Mouse (Mus musculus) gastrocnemius, postnatal 25 days (tissue): ENCODE results near the gene Tcf7l1. TPM values are rescaled to one million over a fixed set of nuclear protein-coding genes. Genes with fewer than 3 reads are reported as not detected.

Source experiments
- DNase-seq: peaks from one replicate; pipeline ENCODE4 v3.0.0; 2022
- total RNA-seq, 2 experiments: library from RNA; stranded (reverse); gene quantifications; 1 replicate in 1 of 2; 2 replicates in 1 of 2; pipeline ENCODE4 v1.2.3; 2021

Gene Tcf7l1
- total RNA-seq, 2 experiments from 2014 or later, result 4.8 to 5.8 TPM

DNA sequence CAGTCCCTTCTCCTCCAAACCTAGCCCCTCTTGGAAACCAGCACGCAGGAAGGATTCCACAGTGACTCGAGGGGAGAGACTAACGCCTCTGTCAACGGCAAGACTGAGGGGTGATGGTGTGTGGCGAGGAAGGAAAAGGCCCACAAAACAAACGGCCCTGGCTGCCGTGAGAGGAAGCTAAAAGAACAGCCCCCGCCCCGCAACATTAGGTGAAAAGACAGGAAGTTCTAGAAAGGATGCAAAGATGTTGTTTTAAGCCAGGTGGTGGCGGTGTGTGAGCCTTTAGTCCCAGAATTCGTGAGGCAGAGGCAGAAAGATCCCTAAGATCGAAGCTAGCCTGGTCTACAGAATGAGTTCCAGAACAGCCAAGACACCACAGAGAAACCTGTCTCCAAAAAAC is 43.3 kb downstream of the Tcf7l1 start:
- no peak for DNase-seq

DNA sequence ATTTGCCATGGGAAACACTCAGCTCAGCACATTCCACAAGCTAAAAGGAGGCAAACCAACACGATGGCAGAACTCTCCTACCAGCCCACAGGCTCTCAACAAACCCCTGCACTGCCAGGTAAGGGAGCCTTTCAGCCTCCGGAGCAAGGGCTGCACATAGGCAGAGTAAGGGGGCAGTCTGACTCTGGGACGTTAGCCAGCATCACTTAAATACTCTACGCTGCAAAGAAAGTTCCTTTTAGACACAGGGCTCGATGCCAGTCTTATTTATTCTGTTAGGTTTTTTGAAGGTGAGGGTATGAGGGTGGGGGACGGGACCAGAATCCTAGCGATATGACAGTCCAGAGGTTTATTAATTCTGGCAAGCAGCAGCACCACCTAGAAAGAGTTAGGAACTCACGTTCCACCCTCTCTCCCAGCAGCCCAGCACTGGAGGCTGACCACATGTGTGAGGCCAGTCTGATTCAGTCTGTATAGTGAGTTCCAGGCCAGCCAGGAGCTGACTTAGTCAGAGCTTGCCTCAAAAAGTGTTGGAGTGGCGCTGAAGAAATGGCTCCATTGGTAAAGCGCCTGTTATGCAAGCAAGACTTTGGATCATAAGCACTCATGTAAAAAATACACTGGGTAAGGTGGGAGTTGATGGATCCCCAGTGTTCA is 44.8 kb downstream of the Tcf7l1 start:
- DNase-seq, result no peak

DNA sequence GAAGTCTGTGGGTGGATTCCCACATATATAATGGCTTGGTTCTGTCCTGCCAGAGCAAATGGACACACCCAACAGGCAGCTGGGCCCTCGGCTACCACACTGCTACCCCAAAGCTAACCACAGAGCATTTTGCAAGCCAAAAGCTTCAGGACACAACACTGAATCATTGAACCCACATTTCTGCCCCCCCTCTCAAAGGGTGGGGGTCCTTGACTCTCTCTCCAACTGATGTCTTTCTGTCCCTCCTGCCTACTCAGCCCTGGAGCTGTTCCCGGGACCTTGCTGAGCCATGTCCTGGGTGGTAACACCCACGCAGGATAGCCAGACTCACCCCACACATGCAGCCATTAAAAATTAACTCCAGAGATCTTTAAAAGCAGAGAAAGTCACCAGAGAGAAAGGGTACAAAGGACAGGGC is 45.4 kb downstream of the Tcf7l1 start:
- DNase-seq, result no peak

DNA sequence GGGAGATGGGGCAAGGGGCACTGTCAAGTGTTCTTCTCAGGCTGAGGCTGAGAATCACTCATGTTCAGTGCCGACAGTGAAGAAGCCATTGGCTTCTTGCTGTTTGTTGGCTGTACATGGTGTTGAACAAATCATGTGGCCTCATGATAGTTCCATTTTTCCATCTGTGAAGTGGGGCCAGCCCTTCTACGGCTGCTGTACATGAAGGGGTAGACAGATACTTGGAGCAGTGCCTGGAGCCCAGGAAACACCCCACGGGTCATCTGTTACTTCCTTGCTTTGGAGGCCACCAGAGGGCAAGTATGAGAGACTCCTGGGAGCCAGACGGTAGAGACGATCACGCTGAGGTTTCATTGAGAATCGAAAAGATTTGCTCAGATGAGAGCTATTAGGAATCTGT is 46.7 kb downstream of the Tcf7l1 start:
- DNase-seq, result no peak

DNA sequence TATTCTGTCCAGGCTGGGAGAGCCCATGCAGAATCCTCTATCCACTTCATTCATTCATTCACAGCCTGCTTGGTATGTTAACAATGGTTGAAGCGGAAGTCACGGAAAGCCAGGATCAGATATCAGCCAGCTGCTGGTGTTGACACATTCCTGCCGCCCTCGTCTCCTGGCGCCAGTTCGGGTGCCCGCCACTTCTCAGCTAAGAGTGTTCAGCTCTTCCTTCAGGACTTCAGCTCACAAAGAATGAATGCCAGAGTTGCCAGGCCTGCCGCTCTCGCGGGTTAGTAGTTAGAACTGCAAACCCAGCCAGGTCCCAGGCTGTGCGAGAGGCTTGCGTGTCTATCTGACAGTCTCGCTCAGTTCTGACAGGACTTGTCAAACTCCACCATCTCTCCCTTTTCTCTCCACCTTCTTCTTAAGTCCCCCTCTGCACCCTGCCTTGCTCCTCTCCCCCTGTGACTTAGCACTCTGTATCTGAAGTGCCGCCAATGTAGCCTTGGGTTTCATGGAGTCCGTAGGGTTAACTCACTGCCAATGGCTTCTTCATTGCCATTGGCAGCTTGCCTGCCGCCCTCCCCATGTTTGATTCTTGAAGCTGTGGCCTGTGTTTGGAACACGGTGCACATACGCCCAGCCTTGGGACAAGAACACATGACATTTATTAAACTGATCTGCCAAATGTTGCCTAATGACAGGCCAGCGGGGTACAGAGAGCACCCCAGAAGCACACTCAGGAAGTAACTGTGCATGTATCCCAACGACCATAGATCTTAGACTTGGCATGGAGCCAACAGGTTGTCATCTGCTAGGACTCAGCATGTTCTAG is 48.2 kb downstream of the Tcf7l1 start:
- peak; percentile 28 for DNase-seq

DNA sequence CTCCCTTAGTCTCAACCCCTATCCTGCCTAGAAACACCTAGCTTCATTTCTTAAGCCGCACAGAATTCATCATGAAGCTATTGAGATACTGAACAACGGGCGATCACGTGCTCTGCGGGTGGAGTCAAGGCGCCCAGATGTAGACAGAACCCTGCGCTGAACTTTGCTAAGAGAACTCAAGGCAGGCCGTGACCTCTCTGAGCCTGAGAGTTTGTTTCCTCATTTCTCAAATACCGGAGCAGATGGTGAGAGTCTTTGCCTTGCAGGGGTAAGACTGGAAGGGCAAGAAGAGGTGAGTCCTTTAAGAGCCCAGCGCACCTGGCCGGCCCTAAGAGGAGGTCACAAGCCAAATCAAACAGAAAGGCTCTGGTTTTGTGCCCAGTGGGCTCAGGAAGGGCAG is 52.2 kb downstream of the Tcf7l1 start:
- DNase-seq, result no peak

DNA sequence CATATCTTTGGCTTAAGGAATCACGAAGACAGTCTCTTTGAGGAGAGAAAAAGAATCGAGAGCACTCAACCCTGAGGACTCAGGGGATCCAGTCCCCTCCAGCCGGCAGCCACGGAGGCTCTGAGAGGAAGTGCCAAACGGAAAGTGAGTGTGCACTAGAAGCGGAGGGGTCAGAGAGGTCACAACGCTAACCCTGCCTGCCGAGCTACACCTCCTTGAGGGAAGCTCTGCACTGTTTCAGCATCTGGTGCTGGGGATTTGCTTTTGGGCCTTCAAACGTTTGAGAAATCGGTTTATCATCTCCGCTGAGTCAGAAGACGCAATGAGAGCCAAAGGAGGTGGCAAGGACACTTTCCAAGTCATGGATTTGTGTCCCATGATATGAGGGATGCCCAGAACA is 53.8 kb downstream of the Tcf7l1 start:
- DNase-seq, result no peak

DNA sequence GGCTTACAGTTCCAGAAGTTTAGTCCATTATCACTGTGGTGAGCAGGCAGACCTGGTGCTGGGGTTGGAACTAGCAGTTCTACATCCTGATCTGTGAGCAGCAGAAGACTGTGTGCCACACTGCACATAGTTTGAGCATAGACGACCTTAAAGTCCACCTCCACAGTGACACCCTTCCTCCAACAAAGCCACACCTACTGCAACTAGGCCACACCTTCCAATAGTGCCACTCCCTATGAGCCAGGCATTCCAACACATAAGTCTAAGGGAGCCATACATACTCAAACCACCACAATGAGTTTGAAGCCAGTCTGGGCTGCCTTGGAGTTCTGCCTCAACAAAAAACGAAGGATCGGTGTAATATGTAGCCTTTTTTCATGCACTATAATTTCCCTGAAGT is 55.7 kb downstream of the Tcf7l1 start:
- no peak for DNase-seq

DNA sequence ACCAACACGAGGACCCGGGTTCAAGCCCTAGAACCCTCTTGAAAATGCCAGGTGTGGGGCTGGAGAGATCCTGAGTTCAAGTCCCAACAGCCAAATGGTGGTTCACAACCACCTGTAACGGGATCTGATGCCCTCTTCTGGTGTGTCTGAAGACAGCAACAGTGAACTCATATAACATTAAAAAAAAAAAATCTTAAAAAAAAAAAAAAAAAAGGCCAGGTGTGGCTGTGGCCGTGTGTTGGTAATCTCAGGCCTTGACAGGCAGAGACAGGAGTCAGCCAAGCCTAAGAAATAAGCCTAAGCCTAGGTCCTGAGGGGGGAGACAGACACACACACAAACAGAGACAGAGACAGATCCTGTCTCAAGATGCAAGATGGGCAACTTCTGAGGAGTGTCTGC is 56.9 kb downstream of the Tcf7l1 start:
- no peak for DNase-seq

DNA sequence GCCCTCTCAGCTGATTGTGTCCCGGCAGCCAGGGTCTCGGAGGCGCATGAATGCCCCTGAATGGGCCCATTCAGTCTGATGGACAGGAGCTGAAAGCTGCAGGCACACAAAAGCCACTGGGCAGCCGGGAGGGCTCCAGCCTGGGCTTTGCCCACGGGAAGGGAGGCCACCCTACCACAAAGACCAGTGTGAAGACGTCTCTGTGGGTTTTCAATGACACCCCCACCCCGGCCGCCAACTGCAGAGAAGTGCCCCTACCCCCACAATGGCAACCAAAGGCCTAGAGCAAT is 58.5 kb downstream of the Tcf7l1 start:
- no peak for DNase-seq

DNA sequence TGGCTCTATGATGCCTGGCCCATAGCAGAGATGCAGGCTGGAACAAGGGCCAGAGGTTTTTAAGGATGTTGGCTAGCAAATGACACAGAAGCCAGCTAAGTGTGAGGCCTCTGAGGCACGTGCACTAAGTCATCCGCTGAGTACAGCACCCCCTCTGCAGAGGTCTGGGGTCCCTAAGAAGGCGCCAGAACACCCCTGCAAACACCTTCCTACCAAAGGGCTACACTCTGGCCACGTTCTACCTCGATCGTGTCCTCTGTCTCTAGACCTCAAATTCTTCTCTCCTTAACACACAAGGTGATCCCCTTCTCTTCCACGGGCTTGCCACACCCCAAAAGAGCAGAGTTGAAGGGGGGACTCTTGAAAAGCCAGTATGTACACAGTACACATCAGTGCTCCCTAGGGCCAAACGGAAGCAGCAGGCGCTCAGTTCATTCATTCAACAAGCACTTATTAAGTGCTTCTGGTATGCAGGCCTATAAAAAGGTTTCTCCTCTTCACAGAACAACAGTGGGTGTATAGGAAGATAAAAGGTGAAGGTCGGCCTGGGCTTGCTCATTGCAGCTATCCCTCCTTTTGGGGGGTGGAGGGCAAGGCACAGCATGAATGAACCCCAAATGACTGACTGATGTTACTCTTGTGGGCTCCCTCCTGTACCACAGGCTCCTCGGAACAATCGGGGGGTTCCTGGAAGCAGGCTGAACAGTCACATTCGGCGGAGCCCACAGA is 59.1 kb downstream of the Tcf7l1 start:
- DNase-seq, result no peak

DNA sequence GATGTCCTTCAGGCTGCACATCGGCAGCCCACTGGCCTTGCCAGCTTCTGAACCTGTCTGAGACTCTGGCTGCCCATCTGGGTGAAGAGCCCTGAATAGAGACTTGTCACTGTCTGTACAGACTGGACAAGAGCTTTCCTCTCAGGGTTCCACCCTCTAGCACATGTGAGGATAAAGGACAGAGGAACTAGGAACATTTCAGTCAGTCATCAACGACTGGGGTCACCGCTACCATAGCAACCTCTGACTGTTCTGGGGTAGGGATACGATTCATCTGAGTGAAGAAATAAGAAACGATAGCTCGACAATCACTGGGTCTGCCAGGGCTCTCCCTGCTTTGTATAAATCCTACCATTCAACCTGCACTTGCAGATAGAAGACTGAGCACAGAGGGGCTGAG is 61.2 kb downstream of the Tcf7l1 start:
- DNase-seq, result no peak

DNA sequence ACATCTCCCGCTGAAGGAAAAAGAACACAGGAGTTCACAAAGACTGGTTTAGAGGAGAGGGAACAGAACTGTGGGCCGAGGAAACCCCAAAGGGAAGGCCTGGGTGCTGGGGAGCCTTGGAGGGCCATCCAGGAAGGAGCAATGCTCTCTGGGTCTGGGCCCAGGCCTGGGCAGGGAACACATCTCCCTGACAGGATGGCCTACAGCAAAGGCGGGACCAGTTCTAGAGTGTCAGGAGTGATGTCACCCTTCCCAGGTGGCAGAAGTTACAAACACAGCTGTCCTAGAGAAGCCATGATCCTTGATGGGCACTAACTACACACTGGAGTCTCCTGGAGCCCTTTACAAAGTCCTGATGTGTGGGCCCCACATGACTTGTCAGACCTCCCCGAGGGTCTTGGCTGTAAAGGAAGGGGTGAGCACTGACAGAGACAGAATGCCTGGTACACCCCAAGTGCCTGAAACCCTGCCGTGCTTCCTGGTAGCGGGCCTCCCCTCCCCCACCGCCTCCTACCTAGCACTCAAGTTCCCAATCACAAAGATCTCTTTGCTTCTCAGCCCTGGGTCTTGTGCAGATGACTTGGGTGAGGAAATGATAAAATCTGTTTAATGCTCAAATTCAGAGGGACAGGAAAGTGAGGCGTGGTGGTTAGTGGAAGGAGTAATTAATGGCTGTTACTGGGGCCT is 64.4 kb downstream of the Tcf7l1 start:
- DNase-seq, result no peak

DNA sequence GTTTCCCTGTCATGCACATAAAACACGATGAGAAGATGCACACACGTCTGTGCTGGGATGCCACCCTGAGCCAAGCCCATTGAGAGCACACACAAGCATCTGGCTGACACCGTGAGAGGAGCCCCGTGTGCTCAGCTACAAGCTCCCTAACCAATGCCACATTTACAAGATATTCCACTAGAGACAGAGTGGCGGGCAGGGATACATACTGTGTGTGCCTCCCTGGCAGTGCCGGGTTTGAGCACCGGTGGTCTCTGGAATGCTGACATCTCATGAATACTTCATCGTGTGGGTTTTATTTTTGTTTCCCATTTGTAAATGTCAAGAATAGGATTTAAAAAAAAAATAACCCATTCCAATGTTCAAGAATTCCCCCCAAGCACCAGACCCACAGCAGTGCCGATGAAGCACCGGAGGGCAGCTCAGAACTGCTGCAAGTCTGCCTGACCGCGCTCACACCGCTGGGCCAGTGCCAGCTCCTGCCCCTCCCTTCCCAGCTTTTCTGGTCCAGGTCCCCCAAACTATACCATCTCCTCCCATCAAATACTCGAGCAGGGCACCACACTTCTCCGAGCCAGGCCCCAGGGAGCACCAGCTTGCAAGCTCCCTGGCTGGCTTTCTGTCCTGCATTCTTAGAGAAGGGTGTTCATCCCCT is 65.2 kb downstream of the Tcf7l1 start:
- no peak for DNase-seq

DNA sequence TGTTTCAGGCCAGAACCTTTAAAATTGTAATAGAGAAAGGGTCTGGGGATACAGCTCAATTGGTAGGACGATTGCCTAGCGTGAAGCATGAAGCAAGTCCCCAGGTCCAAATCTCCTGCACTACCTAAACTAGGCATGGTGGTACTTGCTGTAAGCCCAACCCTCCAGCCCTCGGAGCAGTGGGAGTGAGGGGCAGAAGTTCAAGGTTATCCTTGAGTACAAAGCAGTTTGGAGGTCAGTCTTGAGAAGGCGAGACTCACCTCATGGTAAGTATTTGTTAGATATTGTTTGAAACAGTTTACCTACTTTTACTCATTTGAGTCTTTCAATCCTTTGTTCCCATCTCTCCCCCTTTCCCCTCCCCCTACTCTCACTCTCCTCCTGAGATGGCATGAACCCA is 65.9 kb downstream of the Tcf7l1 start:
- no peak for DNase-seq

DNA sequence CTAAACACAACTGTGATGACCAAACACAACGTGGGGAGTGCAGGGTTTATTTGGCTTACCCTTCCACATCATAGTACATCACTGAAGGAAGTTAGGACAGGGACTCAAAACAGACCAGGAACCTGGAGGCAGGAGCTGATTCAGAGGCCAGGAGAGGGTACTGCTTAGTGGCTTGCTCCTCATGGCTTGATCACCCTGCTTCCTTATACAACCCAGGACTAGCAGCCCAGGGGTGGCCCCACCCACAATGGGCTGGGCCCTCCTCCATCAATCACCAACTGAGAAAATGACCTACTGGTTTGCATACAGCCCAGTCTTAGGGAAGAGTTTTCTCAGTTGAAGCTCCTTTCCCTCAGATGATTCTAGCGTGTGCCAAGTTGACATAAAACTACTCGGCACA is 68.2 kb downstream of the Tcf7l1 start:
- no peak for DNase-seq

DNA sequence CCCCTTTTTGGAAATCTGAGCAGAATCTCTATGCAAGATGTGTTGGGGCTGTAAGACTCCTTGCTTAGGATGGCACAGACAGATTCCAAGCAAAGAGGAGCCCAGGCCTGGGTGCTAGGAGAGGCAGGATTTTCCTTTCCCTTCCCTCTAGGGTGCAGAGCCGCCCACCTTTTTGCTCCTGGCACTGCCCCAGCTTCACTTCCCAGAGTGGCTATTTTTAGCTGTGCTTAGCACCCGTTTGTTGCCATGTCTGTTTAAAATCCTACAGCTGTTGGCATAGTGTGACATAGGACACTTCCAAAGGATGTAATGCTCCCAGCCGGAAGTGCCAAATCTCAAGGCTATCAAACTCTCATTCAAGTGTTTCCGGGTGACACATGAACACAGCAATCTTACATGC is 74.3 kb downstream of the Tcf7l1 start:
- DNase-seq, result no peak

DNA sequence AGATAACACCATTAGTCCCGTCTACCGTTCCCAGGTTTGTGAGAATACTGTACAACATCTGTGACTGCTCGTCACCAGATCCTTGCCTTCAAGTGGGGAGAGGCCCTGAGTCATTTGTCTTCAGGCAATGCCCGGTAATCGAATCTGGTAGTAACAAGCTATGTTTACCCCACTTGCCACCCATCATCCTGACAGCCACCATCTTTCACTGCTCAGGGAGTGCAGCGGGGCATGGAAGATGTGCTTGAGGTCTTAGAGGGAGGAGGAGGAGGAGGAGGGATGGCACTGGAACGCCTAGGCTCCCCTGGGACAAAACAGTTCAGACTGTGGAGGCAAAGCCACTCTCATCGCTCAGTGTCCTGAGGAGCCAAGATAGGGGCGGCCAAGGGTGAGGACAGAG is 74.8 kb downstream of the Tcf7l1 start:
- no peak for DNase-seq

DNA sequence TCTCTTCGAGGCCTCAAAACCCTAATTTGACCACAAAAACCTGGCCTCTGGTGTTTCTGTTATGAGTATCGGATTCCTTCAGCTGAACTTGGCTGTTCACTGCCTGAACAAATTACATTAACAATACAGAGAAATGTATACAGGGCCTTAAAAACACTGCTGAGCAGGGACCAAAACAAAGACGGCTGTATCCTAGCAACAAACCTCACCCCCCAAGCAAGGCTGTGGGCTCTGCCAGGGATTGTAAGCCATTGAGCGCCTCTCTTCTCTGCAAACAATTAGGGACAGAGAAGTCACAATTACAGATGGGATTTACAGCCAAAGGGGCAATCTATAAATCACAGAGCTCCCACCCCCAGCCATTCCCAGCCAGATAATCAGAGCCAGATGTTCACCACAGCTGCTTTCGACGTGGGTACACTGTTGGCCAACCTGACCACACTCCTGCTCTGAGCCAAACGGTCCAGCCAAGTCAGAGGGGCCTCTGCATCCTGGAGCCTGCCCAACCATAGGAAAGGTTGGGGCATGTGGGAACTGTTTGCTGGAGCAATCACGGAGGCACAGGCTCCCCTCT is 77.5 kb downstream of the Tcf7l1 start:
- no peak for DNase-seq

DNA sequence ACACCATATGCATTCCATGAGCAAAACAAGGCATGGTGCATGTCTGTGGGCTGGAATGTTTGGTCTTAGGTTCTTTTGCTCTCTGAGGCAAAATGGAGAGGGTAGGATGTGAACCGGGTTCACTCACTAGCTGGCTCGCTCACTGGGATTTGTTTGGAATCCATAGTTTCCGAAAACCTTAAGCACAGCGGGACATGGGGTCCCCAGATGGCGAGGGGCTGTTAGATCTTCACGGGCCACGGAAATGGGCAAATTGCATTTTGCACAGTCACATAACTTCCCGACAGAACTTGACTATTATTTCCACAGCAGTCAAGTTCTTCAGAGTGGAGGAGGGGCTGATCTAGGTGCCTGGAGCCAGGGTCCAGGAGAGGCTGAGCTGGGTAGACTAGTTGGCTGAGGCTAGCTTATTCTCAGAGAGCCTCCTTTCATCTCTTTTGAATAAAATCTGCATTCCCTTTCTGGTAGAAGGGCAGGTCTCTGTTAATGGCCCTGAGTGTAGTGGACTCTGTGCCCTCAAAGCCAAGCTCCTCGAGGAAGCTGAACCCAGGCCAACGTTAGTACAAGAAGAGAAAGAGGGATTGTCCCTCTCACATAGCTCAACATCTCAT is 78.1 kb downstream of the Tcf7l1 start:
- no peak for DNase-seq

DNA sequence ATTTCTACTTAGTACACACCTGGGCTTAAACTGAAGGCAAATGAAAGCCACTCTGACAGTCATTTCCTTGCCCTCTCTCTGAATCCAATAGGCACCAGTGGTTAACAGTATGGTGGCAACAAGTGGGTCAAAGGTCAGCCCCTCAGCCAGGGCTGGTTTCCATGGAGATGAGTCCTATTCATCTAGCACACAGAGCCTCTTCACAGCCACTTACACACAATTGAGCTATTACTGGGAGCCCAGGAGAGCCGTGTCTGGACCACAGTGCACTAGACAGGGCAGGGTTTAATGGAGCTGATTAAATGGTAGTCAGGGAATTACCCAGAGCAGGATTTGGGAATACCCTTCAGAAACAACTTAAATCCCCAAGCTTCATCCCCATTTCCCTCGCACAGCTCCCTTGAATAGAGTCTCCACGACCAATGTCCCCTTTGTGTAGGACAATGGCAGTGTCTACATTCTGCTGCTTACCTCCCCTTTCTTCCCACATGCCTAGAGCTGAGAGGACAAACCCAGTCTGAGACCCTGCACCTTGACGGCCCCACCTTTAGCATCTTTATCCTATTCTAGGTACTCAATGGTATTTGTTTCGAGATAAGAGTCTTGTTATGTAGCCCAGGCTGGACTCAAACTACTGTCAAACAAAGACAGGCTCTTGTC is 89.5 kb downstream of the Tcf7l1 start:
- DNase-seq, result no peak
